Mouse (Mus musculus): Measurements from ENCODE around the gene Phactr3.

- TF ChIP-seq SIN3A (IDR thresholded peaks at IDR 0.05; ENCODE audit: low read length) (no peak), MYC (IDR thresholded peaks at IDR 0.05; ENCODE audit: low read depth, low read length) (no peak), CTCF (IDR thresholded peaks at IDR 0.05 in 2 of 3, conservative IDR thresholded peaks at IDR 0.05 in 1 of 3; ENCODE audit: control insufficient read depth in 1 of 3, insufficient read depth in 1 of 3, low read depth in 2 of 3, low read length in 3 of 3, poor library complexity in 1 of 3, severe bottlenecking in 1 of 3) (no peak), MYB (IDR thresholded peaks at IDR 0.05; ENCODE audit: low read depth, low read length) (no peak), MXI1 (IDR thresholded peaks at IDR 0.05; ENCODE audit: low read depth, low read length) (no peak), TAL1 (IDR thresholded peaks at IDR 0.05; ENCODE audit: low read length) (no peak), POLR2A (IDR thresholded peaks at IDR 0.05; ENCODE audit: control insufficient read depth in 1 of 2, insufficient read depth in 1 of 2, low read depth in 1 of 2, low read length in 2 of 2, poor library complexity in 1 of 2) (no peak), MAX (IDR thresholded peaks at IDR 0.05; ENCODE audit: low read length) (no peak)
These were observed 74.7 kb downstream of the Phactr3 start for GRCm38 (mm10) chr2:178193445-178193844.

Data from MEL (cell line).